Mouse (Mus musculus) ES-Bruce4 (cell line): ENCODE results near the gene Rcor2. TPM values are rescaled to one million over a fixed set of nuclear protein-coding genes. Genes with fewer than 3 reads are reported as not detected.

Experiments used
- H3K27ac ChIP-seq: 2 replicates; pipeline ENCODE4 v1.5.1; 2012; ENCODE audit warnings: low read length, inconsistent platforms; ENCODE audit not compliant: insufficient read depth
- H3K27me3 ChIP-seq: 2 replicates; pipeline ENCODE4 v1.6.1; 2012; ENCODE audit warnings: mild to moderate bottlenecking, low read length, inconsistent platforms; ENCODE audit not compliant: control insufficient read depth, poor library complexity, insufficient read depth, severe bottlenecking
- H3K36me3 ChIP-seq: 2 replicates; pipeline ENCODE4 v1.6.1; 2012; ENCODE audit warnings: inconsistent platforms, mild to moderate bottlenecking, low read length, moderate library complexity; ENCODE audit not compliant: control insufficient read depth, poor library complexity, insufficient read depth, severe bottlenecking
- H3K4me1 ChIP-seq: one replicate; pipeline ENCODE4 v1.8.1; 2011; ENCODE audit warnings: low read length; ENCODE audit not compliant: control insufficient read depth, insufficient read depth
- H3K4me3 ChIP-seq: 2 replicates; pipeline ENCODE4 v1.5.1; 2011; ENCODE audit warnings: low read depth, mild to moderate bottlenecking, low read length
- H3K9ac ChIP-seq: 2 replicates; pipeline ENCODE4 v1.6.1; 2012; ENCODE audit warnings: low read depth, mild to moderate bottlenecking, inconsistent platforms; ENCODE audit not compliant: poor library complexity, severe bottlenecking
- H3K9me3 ChIP-seq: replicated peaks from 2 replicates; pipeline ENCODE4 v1.6.1; 2012; ENCODE audit warnings: mild to moderate bottlenecking, low read length, inconsistent platforms; ENCODE audit not compliant: control insufficient read depth, poor library complexity, insufficient read depth, severe bottlenecking
- CTCF ChIP-seq: IDR thresholded peaks from one replicate; pipeline ENCODE4 v1.8.1; 2011; ENCODE audit warnings: low read depth, low read length
- EP300 ChIP-seq: IDR thresholded peaks from 2 replicates; pipeline ENCODE4 v1.6.1; 2011; ENCODE audit warnings: low read depth, low read length; ENCODE audit not compliant: insufficient read depth
- POLR2A ChIP-seq: IDR thresholded peaks from one replicate; pipeline ENCODE4 v1.8.1; 2011; ENCODE audit warnings: low read length; ENCODE audit not compliant: insufficient read depth
- polyA plus RNA-seq: library from polyadenylated mRNA; stranded (reverse); fragments of >200 nt; gene quantifications from 2 replicates; pipeline ENCODE4 v1.2.4, GENCODE M21; 2011; ENCODE audit warnings: low read depth; ENCODE audit not compliant: missing spikeins, insufficient read depth, insufficient read length

Gene Rcor2
- polyA plus RNA-seq: 69.4 and 78.5 TPM in 2 replicates

DNA sequence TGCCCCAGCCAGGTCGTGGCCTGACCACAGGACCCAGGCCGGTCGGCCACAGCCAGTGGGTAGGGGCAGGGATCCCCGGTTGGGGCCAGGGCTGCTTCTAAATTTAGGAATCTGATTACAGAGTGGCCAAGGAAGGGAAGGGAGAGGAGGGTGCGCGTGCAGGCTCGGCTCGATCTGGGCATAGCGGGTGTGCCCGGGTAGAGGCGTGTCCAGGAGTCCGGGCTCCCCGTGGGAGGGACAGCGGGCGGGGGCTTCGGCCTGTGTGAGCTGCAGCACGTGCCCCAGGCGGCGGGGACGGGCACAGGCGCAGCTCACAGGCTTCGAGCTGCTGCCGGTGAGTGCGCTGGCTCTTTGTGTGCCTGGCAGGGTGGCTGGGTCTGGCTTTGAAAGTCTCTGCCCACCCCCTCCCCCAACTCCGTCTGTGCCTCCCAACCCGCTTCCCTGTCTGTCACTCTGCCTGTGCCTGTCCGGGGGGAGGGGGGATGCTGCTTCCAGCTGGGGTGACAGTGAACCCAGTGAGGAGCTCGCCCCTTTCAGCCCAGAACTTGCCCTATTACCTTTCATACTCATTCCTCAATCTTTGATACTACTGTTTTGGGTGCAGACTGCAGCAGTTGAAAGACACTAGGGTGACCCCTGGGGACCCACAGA, at the start of gene Rcor2:
Gene Rcor2, plus strand, starts transcription at position 235 of the 651 bp plus-strand sequence.
- peaks cover 6% of the 10 kb centered on the region for H3K4me1 ChIP-seq
- H3K27ac ChIP-seq: peak within 1 kb of the TSS; percentile 48
- H3K36me3 ChIP-seq: peaks cover 14% of the 10 kb centered on the region

DNA sequence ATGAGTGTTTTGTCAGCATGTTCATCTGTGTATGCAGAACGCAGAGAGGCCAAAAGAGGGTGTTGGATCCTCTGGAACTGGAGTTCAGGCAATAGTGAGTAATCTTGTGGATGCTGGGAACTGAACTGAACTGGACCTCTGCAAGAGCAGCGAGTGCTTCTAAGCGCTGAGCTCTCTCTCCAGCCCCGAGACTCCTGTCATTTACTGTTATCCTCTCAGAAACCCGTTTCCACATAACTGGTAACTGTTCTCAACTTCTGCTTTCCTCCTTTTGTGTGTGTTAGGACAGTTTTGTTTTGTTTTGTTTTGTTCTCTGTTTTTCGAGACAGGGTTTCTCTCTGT, 49.2 kb upstream of the Rcor2 start:
- Histone ChIP-seq H3K4me3 (peak overlapping the region; percentile 59), H3K4me1 (no peaks in the 10 kb centered on the region), H3K9ac (peak overlapping the region; percentile 7), H3K27me3 (no peaks in the 10 kb centered on the region), H3K36me3 (peaks cover 23% of the 10 kb centered on the region), H3K9me3 (no peaks in the 10 kb centered on the region), H3K27ac (no peak overlapping the region)
- no peak for TF ChIP-seq EP300
- TF ChIP-seq CTCF: no peak
- TF ChIP-seq POLR2A: no peak

More for the DNA sequence above, at the start of gene Rcor2:
- H3K9me3 ChIP-seq: no peaks in the 10 kb centered on the region
- TF ChIP-seq CTCF: no peak
- peak; percentile 66 for TF ChIP-seq EP300
- H3K4me3 ChIP-seq: peak within 1 kb of the TSS; percentile 89
- H3K9ac ChIP-seq: peak within 1 kb of the TSS; percentile 98
- no peaks in the 10 kb centered on the region for H3K27me3 ChIP-seq

DNA sequence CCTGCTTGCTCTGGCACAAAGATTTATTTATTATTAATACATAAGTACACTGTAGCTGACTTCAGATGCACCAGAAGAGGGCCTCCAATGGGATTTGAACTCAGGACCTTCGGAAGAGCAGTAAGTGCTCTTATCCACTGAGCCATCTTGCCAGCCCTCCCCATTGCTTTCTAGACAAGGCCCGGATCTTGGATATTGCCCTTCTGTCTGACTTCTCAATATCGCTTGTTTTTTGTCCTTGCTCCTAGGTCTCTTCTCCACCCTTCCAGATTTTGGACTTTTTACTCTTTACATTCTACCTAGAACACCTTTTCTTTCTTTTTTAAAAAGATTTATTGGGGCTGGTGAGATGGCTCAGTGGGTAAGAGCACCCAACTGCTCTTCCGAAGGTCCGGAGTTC, 48.4 kb upstream of the Rcor2 start:
- Histone ChIP-seq H3K9me3 (no peaks in the 10 kb centered on the region), H3K27me3 (no peaks in the 10 kb centered on the region), H3K9ac (no peak overlapping the region), H3K27ac (no peak overlapping the region), H3K4me1 (no peaks in the 10 kb centered on the region), H3K4me3 (no peak overlapping the region), H3K36me3 (peaks cover 21% of the 10 kb centered on the region)
- no peak for TF ChIP-seq EP300
- TF ChIP-seq POLR2A: no peak
- TF ChIP-seq CTCF: no peak

DNA sequence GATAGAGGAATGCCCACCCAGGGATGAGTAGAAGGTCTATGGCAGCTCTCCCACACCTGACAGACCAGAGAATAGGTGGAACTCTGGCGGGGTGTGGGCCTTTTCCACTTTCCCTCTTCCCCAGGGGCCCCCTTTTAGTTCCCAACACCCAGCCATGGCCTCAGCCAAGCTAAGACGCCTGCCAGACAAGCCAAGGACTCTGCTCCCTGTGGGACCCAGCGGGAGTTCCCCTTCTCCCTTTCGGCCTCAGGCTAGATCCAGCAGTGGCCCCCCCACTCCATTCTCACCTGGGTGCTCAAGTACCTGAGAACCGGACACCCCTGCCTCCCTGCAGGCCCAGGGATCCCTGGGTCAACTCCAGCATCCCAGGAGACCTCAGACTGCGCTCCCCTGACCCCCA, 44.9 kb upstream of the Rcor2 start:
- TF ChIP-seq POLR2A (no peak), CTCF (no peak), EP300 (no peak)

DNA sequence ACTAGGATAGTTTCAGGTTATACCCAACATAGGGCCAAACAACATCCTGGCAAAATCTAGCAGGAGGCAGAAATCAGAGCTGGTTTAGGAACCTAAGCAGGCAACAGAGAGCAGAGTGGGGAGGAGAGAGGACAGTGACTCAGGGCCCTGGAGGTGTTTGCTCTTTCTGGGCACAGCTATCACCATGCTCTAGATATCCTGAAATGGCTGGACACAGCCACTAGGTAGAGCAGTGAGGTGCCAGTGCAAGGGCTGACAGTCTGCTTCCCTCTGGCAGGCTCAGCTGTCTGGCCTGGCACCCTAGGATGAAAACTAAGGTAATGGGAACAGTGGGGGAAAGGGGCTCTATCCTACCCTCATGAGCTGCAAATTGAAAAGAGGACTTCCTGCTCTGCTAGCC, 43.6 kb upstream of the Rcor2 start:
- Histone ChIP-seq H3K27me3 (no peaks in the 10 kb centered on the region), H3K4me1 (no peaks in the 10 kb centered on the region), H3K27ac (no peak overlapping the region), H3K36me3 (peaks cover 18% of the 10 kb centered on the region), H3K9me3 (no peaks in the 10 kb centered on the region), H3K9ac (no peak overlapping the region), H3K4me3 (no peak overlapping the region)
- no peak for TF ChIP-seq CTCF
- TF ChIP-seq POLR2A: no peak
- no peak for TF ChIP-seq EP300

More for the DNA sequence above, 44.9 kb upstream of the Rcor2 start:
- H3K9ac ChIP-seq: no peak overlapping the region
- H3K36me3 ChIP-seq: peaks cover 5% of the 10 kb centered on the region
- H3K4me3 ChIP-seq: no peak overlapping the region
- no peaks in the 10 kb centered on the region for H3K4me1 ChIP-seq
- H3K27ac ChIP-seq: no peak overlapping the region
- H3K9me3 ChIP-seq: no peaks in the 10 kb centered on the region
- no peaks in the 10 kb centered on the region for H3K27me3 ChIP-seq

DNA sequence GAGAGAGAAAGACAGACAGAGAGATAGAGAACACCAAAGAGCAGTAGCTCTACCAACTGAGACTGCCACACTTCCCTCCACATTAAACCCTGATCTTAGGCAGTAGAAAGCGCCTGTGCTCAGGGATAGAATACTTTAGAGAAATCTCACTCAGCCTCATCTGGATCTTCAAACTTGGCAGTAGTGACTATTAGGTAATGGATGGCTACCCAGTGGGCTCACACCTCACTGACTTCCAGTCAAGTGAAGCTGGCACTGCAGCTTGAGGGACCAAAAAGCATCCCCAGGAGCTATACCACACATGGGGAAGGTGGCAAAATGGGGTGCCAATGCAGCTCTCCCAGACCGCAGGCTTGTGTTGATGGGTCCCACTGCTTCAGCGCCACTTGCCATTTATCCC, 42.9 kb upstream of the Rcor2 start:
- TF ChIP-seq EP300 (no peak), POLR2A (no peak), CTCF (no peak)
- no peaks in the 10 kb centered on the region for H3K4me1 ChIP-seq
- peaks cover 22% of the 10 kb centered on the region for H3K36me3 ChIP-seq

More for the DNA sequence above, 42.9 kb upstream of the Rcor2 start:
- H3K4me3 ChIP-seq: no peak overlapping the region
- H3K27ac ChIP-seq: no peak overlapping the region
- no peak overlapping the region for H3K9ac ChIP-seq
- no peaks in the 10 kb centered on the region for H3K27me3 ChIP-seq
- H3K9me3 ChIP-seq: no peaks in the 10 kb centered on the region
